Comparison of ENCODE assay signal across 16 mouse cellular contexts in the genomic region with DNA sequence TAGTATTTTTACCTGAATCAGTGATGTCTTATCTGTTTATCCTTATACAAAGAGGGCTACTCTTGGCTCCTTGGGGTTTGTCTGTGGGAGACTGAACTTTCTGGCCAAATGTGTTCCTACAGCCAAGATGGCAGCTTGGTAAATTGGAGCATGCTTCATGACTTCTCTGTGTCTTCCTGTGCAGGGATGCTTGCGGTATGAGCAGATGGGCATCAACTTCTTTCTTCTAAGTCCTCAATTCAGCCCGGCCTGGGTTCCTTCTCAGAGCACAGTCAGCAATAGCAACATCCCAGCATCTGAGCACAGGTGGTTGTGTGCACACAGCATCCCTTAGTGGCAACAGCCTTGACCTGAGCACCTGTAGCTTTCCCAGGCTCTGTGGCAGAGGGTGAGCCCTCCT.
"Had no signal": no experiment of that assay in that cellular context is flagged by ENCODE, and none has a peak within 500 bp of the region (broad histone marks: within the 10 kb centered on the region; RNA-seq: fewer than 3 reads in every experiment).

No protein-coding gene starts in this region.

- H3K9ac ChIP-seq: neural tube, embryonic 13.5 days; neural tube, embryonic 15.5 days; stomach, embryonic 15.5 days had no signal

- H3K36me3 ChIP-seq: neural tube, embryonic 13.5 days; neural tube, embryonic 15.5 days; stomach, embryonic 15.5 days had no signal

- H3K27me3 ChIP-seq: neural tube, embryonic 13.5 days; neural tube, embryonic 15.5 days; stomach, embryonic 15.5 days had no signal

- H3K9me3 ChIP-seq: neural tube, embryonic 13.5 days; neural tube, embryonic 15.5 days; stomach, embryonic 15.5 days had no signal

- DNase-seq: retina, postnatal 1 day; right cerebral cortex, adult 18-20 months; right cerebral cortex, postnatal 14 days; right cerebral cortex, postnatal 25 days; right cerebral cortex, postnatal 4 days; spleen, adult 18-20 months; thymus, adult 18-20 months; thymus, adult 2 months; thymus, postnatal 14 days; thymus, postnatal 25 days; thymus, postnatal 36 days; thymus, postnatal 4 days had no signal

- H3K4me2 ChIP-seq: neural tube, embryonic 13.5 days; neural tube, embryonic 15.5 days; stomach, embryonic 15.5 days had no signal

- H3K27ac ChIP-seq: neural tube, embryonic 13.5 days; neural tube, embryonic 15.5 days; stomach, embryonic 15.5 days; stomach, postnatal 0 days had no signal

- H3K4me3 ChIP-seq: neural tube, embryonic 13.5 days; neural tube, embryonic 15.5 days; stomach, embryonic 15.5 days had no signal

- H3K4me1 ChIP-seq: neural tube, embryonic 13.5 days; neural tube, embryonic 15.5 days; stomach, embryonic 15.5 days had no signal
